Mouse (Mus musculus): ENCODE measurements around the gene Mall.

Gene Mall

DNA sequence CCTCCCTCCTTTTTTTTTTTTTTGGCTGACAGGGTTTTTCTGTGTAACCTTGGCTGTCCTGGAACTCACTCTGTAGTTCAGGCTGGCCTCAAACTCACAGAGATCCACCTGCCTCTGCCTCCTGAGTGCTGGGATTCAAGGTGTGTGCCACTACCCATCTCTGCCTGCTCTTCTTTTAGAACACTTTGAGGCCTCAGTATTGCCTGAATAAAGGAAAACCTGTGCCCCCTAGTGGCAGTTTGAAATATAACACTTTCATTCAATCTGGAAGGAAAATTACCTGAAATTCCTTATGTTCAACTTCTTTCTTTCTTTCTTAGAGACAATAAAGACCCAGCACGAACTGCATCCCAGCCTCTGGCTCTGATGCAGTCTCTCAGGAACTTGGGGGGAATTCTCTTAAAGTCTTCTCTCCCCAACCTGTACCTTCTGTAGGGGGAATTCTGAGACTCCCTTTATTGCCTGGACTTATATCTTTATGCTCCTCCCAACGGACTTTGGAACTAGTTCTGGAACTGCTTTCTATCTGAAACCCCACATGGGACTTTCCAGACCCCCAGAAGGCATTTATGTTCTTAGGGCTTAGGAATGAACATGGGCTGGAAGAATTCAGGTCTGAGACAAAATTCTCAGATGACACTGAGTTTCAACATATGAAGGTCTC is 61.8 kb downstream of the Mall start:
- H3K27me3 ChIP-seq (ENCODE audit: insufficient read depth, low read length), result peaks cover 18% of the 10 kb centered on the region
- TF ChIP-seq POU5F1 (IDR thresholded peaks at IDR 0.05; ENCODE audit: borderline replicate concordance, low read length), result no peak
- TF ChIP-seq CTCF (conservative IDR thresholded peaks at IDR 0.05; ENCODE audit: low read length), result peak; percentile 72
- no peak overlapping the region for H3K4me3 ChIP-seq (replicated peaks; ENCODE audit: low read length)
- H3K9me3 ChIP-seq (ENCODE audit: low read length), result no peaks in the 10 kb centered on the region
- H3K4me1 ChIP-seq (replicated peaks; ENCODE audit: low read depth, low read length), result no peaks in the 10 kb centered on the region
- H3K36me3 ChIP-seq (ENCODE audit: insufficient read depth, low read length), result no peaks in the 10 kb centered on the region

DNA sequence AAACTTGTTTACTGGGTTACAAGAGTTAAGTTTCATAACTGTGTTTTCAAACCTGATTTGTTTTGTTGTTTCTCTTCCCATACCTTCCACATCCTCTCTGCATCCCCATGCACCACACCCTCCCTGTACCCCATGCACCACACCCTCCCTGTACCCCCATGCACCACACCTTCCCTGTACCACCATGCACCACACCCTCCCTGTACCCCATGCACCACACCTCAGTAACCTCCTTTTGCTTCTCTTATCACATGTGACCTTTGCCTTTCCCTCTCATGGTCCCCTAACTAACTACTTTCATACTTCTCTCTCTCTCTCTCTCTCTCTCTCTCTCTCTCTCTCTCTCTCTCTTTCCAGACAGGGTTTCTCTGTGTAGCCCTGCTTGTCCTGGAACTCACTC is 62.7 kb downstream of the Mall start:
- TF ChIP-seq NANOG (IDR thresholded peaks at IDR 0.05; ENCODE audit: borderline replicate concordance, low read length), result no peak
- TF ChIP-seq POU5F1 (IDR thresholded peaks at IDR 0.05; ENCODE audit: borderline replicate concordance, low read length), result no peak
- no peak for TF ChIP-seq CTCF (conservative IDR thresholded peaks at IDR 0.05; ENCODE audit: low read length)
- Histone ChIP-seq H3K4me1 (replicated peaks; ENCODE audit: low read depth, low read length) (no peaks in the 10 kb centered on the region), H3K36me3 (ENCODE audit: insufficient read depth, low read length) (no peaks in the 10 kb centered on the region), H3K4me3 (replicated peaks; ENCODE audit: low read length) (no peak overlapping the region), H3K27me3 (ENCODE audit: insufficient read depth, low read length) (peaks cover 18% of the 10 kb centered on the region), H3K9me3 (ENCODE audit: low read length) (no peaks in the 10 kb centered on the region)

GRCm38 (mm10) chr2:127662708-127663107 is 67.0 kb downstream of the Mall start:
- Histone ChIP-seq H3K4me3 (replicated peaks; ENCODE audit: low read length) (no peak overlapping the region), H3K4me1 (replicated peaks; ENCODE audit: low read depth, low read length) (no peaks in the 10 kb centered on the region), H3K36me3 (ENCODE audit: insufficient read depth, low read length) (no peaks in the 10 kb centered on the region), H3K27me3 (ENCODE audit: insufficient read depth, low read length) (peaks cover 30% of the 10 kb centered on the region), H3K9me3 (ENCODE audit: low read length) (peaks cover 6% of the 10 kb centered on the region; the same call in 1 of the 2 replicates)
- no peak for TF ChIP-seq CTCF (conservative IDR thresholded peaks at IDR 0.05; ENCODE audit: low read length)
- TF ChIP-seq NANOG (IDR thresholded peaks at IDR 0.05; ENCODE audit: borderline replicate concordance, low read length), result no peak
- TF ChIP-seq POU5F1 (IDR thresholded peaks at IDR 0.05; ENCODE audit: borderline replicate concordance, low read length), result no peak

DNA sequence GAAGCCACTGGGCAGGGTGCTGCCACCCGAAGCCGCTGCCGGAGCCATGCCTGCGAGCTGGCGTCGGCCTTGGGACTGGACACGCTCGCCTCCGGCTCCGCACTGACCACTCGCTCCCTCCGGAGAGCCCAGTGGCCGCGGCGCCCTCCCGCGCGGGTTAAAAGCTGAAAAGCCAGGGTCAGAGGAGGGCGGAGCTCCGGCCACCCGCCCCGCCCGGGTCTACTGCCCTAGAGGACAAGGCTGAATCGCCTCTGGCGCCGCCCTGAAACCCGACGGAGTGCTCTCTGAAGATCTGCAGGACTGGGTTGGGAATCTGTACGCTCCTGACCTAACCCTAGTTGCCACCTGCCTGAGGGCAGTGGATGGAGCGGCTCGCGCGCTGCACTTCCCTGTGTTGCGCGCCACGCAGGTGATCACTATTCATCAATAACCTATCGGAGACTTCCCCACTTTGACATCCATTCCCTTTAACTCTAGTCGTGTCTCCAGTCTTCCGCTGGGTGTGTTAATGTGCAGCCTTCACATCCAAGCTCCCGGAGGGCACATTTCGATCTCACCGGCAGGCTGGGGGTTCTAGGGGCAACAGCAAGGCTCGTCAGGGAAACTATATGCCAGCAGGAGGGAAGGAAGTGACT is 73.5 kb downstream of the Mall start, which contains the start of gene Mal:
Gene Mal (minus strand): TSS at position 610 of the 635 bp plus-strand sequence.
- no peak for TF ChIP-seq NANOG (IDR thresholded peaks at IDR 0.05; ENCODE audit: borderline replicate concordance, low read length)
- no peak for TF ChIP-seq CTCF (conservative IDR thresholded peaks at IDR 0.05; ENCODE audit: low read length)
- no peak for TF ChIP-seq POU5F1 (IDR thresholded peaks at IDR 0.05; ENCODE audit: borderline replicate concordance, low read length)
- peak within 1 kb of the TSS; percentile 79 for H3K4me3 ChIP-seq (replicated peaks; ENCODE audit: low read length)

GRCm38 (mm10) chr2:127655419-127655818 is 74.3 kb downstream of the Mall start:
- Histone ChIP-seq H3K36me3 (ENCODE audit: insufficient read depth, low read length) (no peaks in the 10 kb centered on the region), H3K4me1 (replicated peaks; ENCODE audit: low read depth, low read length) (peaks cover 27% of the 10 kb centered on the region), H3K27me3 (ENCODE audit: insufficient read depth, low read length) (peaks cover 85% of the 10 kb centered on the region), H3K4me3 (replicated peaks; ENCODE audit: low read length) (peak overlapping the region; percentile 49), H3K9me3 (ENCODE audit: low read length) (no peaks in the 10 kb centered on the region)
- TF ChIP-seq NANOG (IDR thresholded peaks at IDR 0.05; ENCODE audit: borderline replicate concordance, low read length) (no peak), POU5F1 (IDR thresholded peaks at IDR 0.05; ENCODE audit: borderline replicate concordance, low read length) (no peak), CTCF (conservative IDR thresholded peaks at IDR 0.05; ENCODE audit: low read length) (no peak)

More for the DNA sequence above, 73.5 kb downstream of the Mall start, which contains the start of gene Mal:
- H3K36me3 ChIP-seq (ENCODE audit: insufficient read depth, low read length), result no peaks in the 10 kb centered on the region
- H3K4me1 ChIP-seq (replicated peaks; ENCODE audit: low read depth, low read length), result peaks cover 27% of the 10 kb centered on the region
- peaks cover under 1% of the 10 kb centered on the region; the same call in 1 of the 2 replicates for H3K9me3 ChIP-seq (ENCODE audit: low read length)
- H3K27me3 ChIP-seq (ENCODE audit: insufficient read depth, low read length), result peaks cover 89% of the 10 kb centered on the region

DNA sequence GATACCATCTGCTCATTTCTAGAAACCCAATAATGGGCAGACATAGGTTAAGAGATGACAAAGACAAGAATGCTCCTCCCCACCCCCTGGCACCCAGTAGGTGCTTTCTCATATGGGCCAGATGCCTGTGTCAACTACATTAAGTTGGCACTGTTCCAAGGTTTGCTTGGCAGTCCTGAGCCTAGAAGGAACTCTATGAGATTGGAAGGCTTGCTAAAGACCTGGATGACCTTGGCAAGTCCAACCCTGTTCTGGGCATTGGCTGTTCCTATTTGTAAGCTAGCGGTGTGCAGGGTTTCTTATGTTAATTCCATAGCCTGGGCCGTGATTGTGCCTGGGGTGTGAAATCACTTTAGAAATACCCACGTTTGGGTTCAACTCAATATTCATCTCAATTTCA is 74.9 kb downstream of the Mall start:
- Histone ChIP-seq H3K27me3 (ENCODE audit: insufficient read depth, low read length) (peaks cover 79% of the 10 kb centered on the region), H3K4me1 (replicated peaks; ENCODE audit: low read depth, low read length) (peaks cover 30% of the 10 kb centered on the region)
- TF ChIP-seq POU5F1 (IDR thresholded peaks at IDR 0.05; ENCODE audit: borderline replicate concordance, low read length), result no peak
- no peak for TF ChIP-seq NANOG (IDR thresholded peaks at IDR 0.05; ENCODE audit: borderline replicate concordance, low read length)
- TF ChIP-seq CTCF (conservative IDR thresholded peaks at IDR 0.05; ENCODE audit: low read length), result no peak

More for the DNA sequence above, 74.9 kb downstream of the Mall start:
- Histone ChIP-seq H3K9me3 (ENCODE audit: low read length) (no peaks in the 10 kb centered on the region), H3K4me3 (replicated peaks; ENCODE audit: low read length) (no peak overlapping the region), H3K36me3 (ENCODE audit: insufficient read depth, low read length) (no peaks in the 10 kb centered on the region)
